ENCODE assay signal across 8 mouse cellular contexts in genomic region chr4:57782549-57783390, GRCm38 (mm10).
DNase-seq lines count a peak whose midpoint lies in the region; ATAC-seq and TF ChIP-seq lines count a peak whose summit lies in the region.

No protein-coding gene starts in this region.

- peak overlapping the region; percentile 78 for H3K4me2 ChIP-seq in lung, embryonic 14.5 days
- peak overlapping the region; percentile 71 for H3K4me2 ChIP-seq in liver, embryonic 12.5 days
- peak overlapping the region; percentile 79 for H3K4me2 ChIP-seq in neural tube, embryonic 13.5 days

- 5% methylated on average over 33 of the region's 33 CpGs for WGBS in lung, embryonic 14.5 days
- WGBS in liver, embryonic 12.5 days (ENCODE audit: insufficient replicate concordance) = 5% methylated on average over 33 of the region's 33 CpGs
- 1% methylated on average over 33 of the region's 33 CpGs for WGBS in neural tube, embryonic 13.5 days

- no peak for TF ChIP-seq CTCF in lung, embryonic 14.5 days (IDR thresholded peaks at IDR 0.05; ENCODE audit: low read depth)

- DNase-seq in lung, embryonic 14.5 days = no peak
- no peak for DNase-seq in lung, postnatal 25 days (ENCODE audit: low spot score)
- DNase-seq in heart, postnatal 4 days = peak; percentile 45
- no peak for DNase-seq in urinary bladder, postnatal 25 days (ENCODE audit: low spot score)
- no peak for DNase-seq in urinary bladder, postnatal 14 days (ENCODE audit: low spot score)

- H3K4me1 ChIP-seq in lung, embryonic 14.5 days (ENCODE audit: insufficient read depth) = peaks cover 20% of the 10 kb centered on the region
- peaks cover 14% of the 10 kb centered on the region for H3K4me1 ChIP-seq in liver, embryonic 12.5 days
- H3K4me1 ChIP-seq in neural tube, embryonic 13.5 days (replicated peaks) = peaks cover 37% of the 10 kb centered on the region

- 0 out of 2 replicates have a peak, but pooled peaks cover 6% of the 10 kb centered on the region for H3K27me3 ChIP-seq in lung, embryonic 14.5 days (ENCODE audit: insufficient read depth, low read length)
- peaks cover 58% of the 10 kb centered on the region for H3K27me3 ChIP-seq in liver, embryonic 12.5 days (replicated peaks)
- H3K27me3 ChIP-seq in neural tube, embryonic 13.5 days = no peaks in the 10 kb centered on the region

- no peaks in the 10 kb centered on the region for H3K36me3 ChIP-seq in lung, embryonic 14.5 days (ENCODE audit: insufficient read depth)
- no peaks in the 10 kb centered on the region for H3K36me3 ChIP-seq in liver, embryonic 12.5 days
- H3K36me3 ChIP-seq in neural tube, embryonic 13.5 days = no peaks in the 10 kb centered on the region

- no peaks in the 10 kb centered on the region for H3K9me3 ChIP-seq in lung, embryonic 14.5 days (ENCODE audit: low read depth, low read length)
- no peaks in the 10 kb centered on the region for H3K9me3 ChIP-seq in liver, embryonic 12.5 days (replicated peaks)
- no peaks in the 10 kb centered on the region for H3K9me3 ChIP-seq in neural tube, embryonic 13.5 days

- peak overlapping the region; percentile 40 for H3K9ac ChIP-seq in lung, embryonic 14.5 days
- no peak overlapping the region for H3K9ac ChIP-seq in liver, embryonic 12.5 days
- H3K9ac ChIP-seq in neural tube, embryonic 13.5 days = peak overlapping the region; percentile 67

- no peak overlapping the region for H3K27ac ChIP-seq in lung, embryonic 14.5 days (ENCODE audit: low read depth)
- no peak overlapping the region for H3K27ac ChIP-seq in liver, embryonic 12.5 days
- peak overlapping the region; percentile 70 for H3K27ac ChIP-seq in neural tube, embryonic 13.5 days (replicated peaks)

- ATAC-seq in lung, embryonic 14.5 days (ENCODE audit: insufficient read depth) = peak; percentile 30; the same call in 1 of the 2 replicates
- 0 out of 2 replicates have a peak, but pooled peaks have one; percentile 33 for ATAC-seq in common myeloid progenitor, adult 5-6 weeks (replicated peaks; ENCODE audit: low read depth, poor library complexity, severe bottlenecking)
- ATAC-seq in liver, embryonic 12.5 days = no peak
- ATAC-seq in neural tube, embryonic 13.5 days (ENCODE audit: low read depth) = peak; percentile 82

- H3K4me3 ChIP-seq in lung, embryonic 14.5 days (ENCODE audit: low read depth, low read length) = peak overlapping the region; percentile 43
- H3K4me3 ChIP-seq in liver, embryonic 12.5 days = peak overlapping the region; percentile 49
- peak overlapping the region; percentile 47 for H3K4me3 ChIP-seq in neural tube, embryonic 13.5 days
